Mouse (Mus musculus) frontal cortex, postnatal 10 days (tissue): Measurements from ENCODE around the gene Ica1l.

Experiments used
- DNase-seq, 2 experiments: peaks; one replicate each; pipeline ENCODE4 v3.0.0; 2022; ENCODE audit warnings: low spot score in 2 of 2, mixed read lengths in 1 of 2

The Ica1l gene

GRCm38 (mm10) chr1:59966171-59966785 is 76.7 kb downstream of the Ica1l start:
- DNase-seq = no peak

GRCm38 (mm10) chr1:59959941-59960340 is 83.0 kb downstream of the Ica1l start:
- no peak for DNase-seq

- no peak for DNase-seq
Measured at GRCm38 (mm10) chr1:59957206-59957605, 85.8 kb downstream of the Ica1l start.

- DNase-seq = no peak
Measured at GRCm38 (mm10) chr1:59947509-59947908, 95.5 kb downstream of the Ica1l start.

GRCm38 (mm10) chr1:59945969-59946368 is 97.0 kb downstream of the Ica1l start:
- DNase-seq = no peak

- no peak for DNase-seq
Measured at GRCm38 (mm10) chr1:59943825-59944224, 99.2 kb downstream of the Ica1l start.

- DNase-seq = no peak
Measured at GRCm38 (mm10) chr1:59942057-59942790, 100.8 kb downstream of the Ica1l start.

- no peak for DNase-seq
Measured at GRCm38 (mm10) chr1:59941063-59941462, 101.9 kb downstream of the Ica1l start.

GRCm38 (mm10) chr1:59932991-59933390 is 110.0 kb downstream of the Ica1l start:
- no peak for DNase-seq
